Mouse (Mus musculus) hindbrain, embryonic 14.5 days (tissue): ENCODE data around the gene Lpp. TPM values are rescaled to one million over a fixed set of nuclear protein-coding genes. Genes with fewer than 3 reads are reported as not detected.

Source experiments
- ATAC-seq: fragments of 200-750 bp; cut with Nextera tagmentation; 2 replicates; pipeline ENCODE4 v1.8.0; 2017; ENCODE audit warnings: moderate number of reproducible peaks, mild to moderate bottlenecking, moderate TSS enrichment, moderate library complexity; ENCODE audit not compliant: low FRiP score
- DNase-seq: peaks from one replicate; pipeline ENCODE4 v3.0.0-alpha.2; 2015; ENCODE audit warnings: low spot score
- H3K27ac ChIP-seq: fragments of 300-500 bp; sonication (generic); 2 replicates; pipeline ENCODE4 v1.5.1; 2014; ENCODE audit warnings: mild to moderate bottlenecking, moderate library complexity
- H3K27me3 ChIP-seq: fragments of 300-500 bp; sonication (generic); 2 replicates; pipeline ENCODE4 v1.6.1; 2014; ENCODE audit warnings: mild to moderate bottlenecking, low read length, mixed read lengths; ENCODE audit not compliant: control insufficient read depth, insufficient read depth
- H3K36me3 ChIP-seq: fragments of 300-500 bp; sonication (generic); replicated peaks from 2 replicates; pipeline ENCODE4 v1.6.1; 2014; ENCODE audit not compliant: control insufficient read depth, insufficient read depth
- H3K4me1 ChIP-seq: fragments of 300-500 bp; sonication (generic); replicated peaks from 2 replicates; pipeline ENCODE4 v1.6.1; 2014; ENCODE audit warnings: antibody characterized with exemption, low read length, mixed read lengths; ENCODE audit not compliant: control insufficient read depth, insufficient read depth
- H3K4me2 ChIP-seq: fragments of 300-500 bp; sonication (generic); replicated peaks from 2 replicates; pipeline ENCODE4 v1.6.1; 2014; ENCODE audit warnings: mild to moderate bottlenecking, moderate library complexity
- H3K4me3 ChIP-seq: fragments of 300-500 bp; sonication (generic); replicated peaks from 2 replicates; pipeline ENCODE4 v1.5.1; 2014; ENCODE audit warnings: mild to moderate bottlenecking, low read length
- H3K9ac ChIP-seq: fragments of 300-500 bp; sonication (generic); 2 replicates; pipeline ENCODE4 v1.6.1; 2014
- H3K9me3 ChIP-seq: fragments of 300-500 bp; sonication (generic); 2 replicates; pipeline ENCODE4 v1.6.1; 2016; ENCODE audit warnings: low read length; ENCODE audit not compliant: control insufficient read depth
- WGBS: fragments of 180-500 bp; shearing (Covaris S2); extraction: QIAGEN DNeasy Blood & Tissue Kit; methylation state at CpG from one replicate; pipeline ENCODE4 v1.1.7; 2014; 5-methylcytosine and 5-hydroxymethylcytosine counted together
- polyA plus RNA-seq: library from polyadenylated mRNA; unstranded; fragments of >200 nt; fragmentation: Nextera tagmentation; extraction: Ambion mirVana; gene quantifications from 2 replicates; pipeline ENCODE4 v1.2.1, GENCODE M21; 2014

The Lpp gene
- polyA plus RNA-seq, 1 experiment from 2014 or later = 13.0 TPM

DNA sequence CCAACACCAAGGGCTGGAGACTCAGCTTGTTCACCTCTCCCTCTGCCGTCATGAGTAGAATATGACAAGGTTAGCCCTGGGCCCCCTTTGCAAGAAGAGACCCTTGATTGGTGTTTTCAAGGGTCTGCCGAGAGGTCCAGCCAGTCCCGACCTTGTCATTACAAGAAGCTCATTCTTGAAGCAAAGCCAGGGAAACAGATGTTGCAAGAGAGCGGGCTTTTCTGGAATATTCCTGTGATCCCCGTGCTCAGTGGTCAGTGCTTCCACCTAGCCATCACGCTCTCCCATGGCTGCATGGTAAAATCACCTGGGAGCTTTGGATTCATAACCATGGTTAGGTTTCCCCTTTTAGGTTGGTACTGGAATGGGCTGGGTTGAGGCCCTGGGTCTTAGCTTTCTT is 89.3 kb downstream of the Lpp start:
- Histone ChIP-seq H3K4me1 (peaks cover 1% of the 10 kb centered on the region; the same call in 1 of the 2 replicates), H3K4me2 (no peak overlapping the region), H3K36me3 (no peaks in the 10 kb centered on the region), H3K27me3 (no peaks in the 10 kb centered on the region), H3K27ac (no peak overlapping the region), H3K9ac (no peak overlapping the region), H3K9me3 (0 out of 2 replicates have a peak, but pooled peaks cover 3% of the 10 kb centered on the region), H3K4me3 (no peak overlapping the region)
- 86% methylated on average over 6 of the region's 6 CpGs for WGBS
- ATAC-seq (no peak), DNase-seq (no peak)

- 86% methylated on average over 13 of the region's 13 CpGs for WGBS
- DNase-seq = no peak
- Histone ChIP-seq H3K36me3 (no peaks in the 10 kb centered on the region), H3K9me3 (0 out of 2 replicates have a peak, but pooled peaks cover 3% of the 10 kb centered on the region), H3K9ac (no peak overlapping the region), H3K4me1 (peaks cover 5% of the 10 kb centered on the region; the same call in 1 of the 2 replicates), H3K4me3 (no peak overlapping the region), H3K27ac (no peak overlapping the region), H3K27me3 (no peaks in the 10 kb centered on the region), H3K4me2 (no peak overlapping the region)
- no peak for ATAC-seq
Measured at GRCm38 (mm10) chr16:24483527-24484101, 90.3 kb downstream of the Lpp start.

DNA sequence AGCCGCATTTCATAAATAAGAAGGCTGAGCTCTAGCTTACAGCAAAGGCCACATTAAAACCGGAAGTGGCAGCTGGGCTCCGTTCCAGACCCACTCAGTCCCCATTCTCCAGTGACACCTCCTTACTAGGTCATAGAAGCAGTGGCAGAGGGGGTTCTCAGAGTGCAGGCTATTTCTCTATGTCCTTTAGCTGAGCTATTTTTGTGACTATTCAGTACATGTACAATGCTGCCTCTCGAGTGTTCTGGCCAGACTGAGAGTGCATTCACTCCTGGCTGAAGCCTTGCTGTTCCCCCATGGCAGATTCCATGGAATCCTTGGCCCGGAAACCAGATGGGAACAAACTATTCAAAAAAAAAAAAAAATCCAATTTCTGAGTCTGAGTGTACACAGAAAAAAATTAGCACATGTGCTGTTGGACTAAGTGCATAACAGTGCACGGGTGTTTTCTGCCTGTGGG is 94.5 kb downstream of the Lpp start:
- H3K27ac ChIP-seq = no peak overlapping the region
- peaks cover 18% of the 10 kb centered on the region for H3K4me1 ChIP-seq
- 0 out of 2 replicates have a peak, but pooled peaks cover 3% of the 10 kb centered on the region for H3K9me3 ChIP-seq
- H3K4me3 ChIP-seq = no peak overlapping the region
- ATAC-seq (peak; percentile 29; the same call in 1 of the 2 replicates), DNase-seq (no peak)
- no peak overlapping the region for H3K4me2 ChIP-seq
- no peaks in the 10 kb centered on the region for H3K27me3 ChIP-seq
- no peak overlapping the region for H3K9ac ChIP-seq
- H3K36me3 ChIP-seq = no peaks in the 10 kb centered on the region
- WGBS = 53% methylated on average over 6 of the region's 6 CpGs

- Histone ChIP-seq H3K36me3 (no peaks in the 10 kb centered on the region), H3K4me1 (peaks cover 18% of the 10 kb centered on the region), H3K4me2 (no peak overlapping the region), H3K27me3 (no peaks in the 10 kb centered on the region), H3K9ac (no peak overlapping the region), H3K27ac (no peak overlapping the region), H3K9me3 (0 out of 2 replicates have a peak, but pooled peaks cover 3% of the 10 kb centered on the region), H3K4me3 (no peak overlapping the region)
- DNase-seq = no peak
- ATAC-seq = no peak
- 90% methylated on average over 8 of the region's 8 CpGs for WGBS
Measured at GRCm38 (mm10) chr16:24489516-24490285, 96.4 kb downstream of the Lpp start.

DNA sequence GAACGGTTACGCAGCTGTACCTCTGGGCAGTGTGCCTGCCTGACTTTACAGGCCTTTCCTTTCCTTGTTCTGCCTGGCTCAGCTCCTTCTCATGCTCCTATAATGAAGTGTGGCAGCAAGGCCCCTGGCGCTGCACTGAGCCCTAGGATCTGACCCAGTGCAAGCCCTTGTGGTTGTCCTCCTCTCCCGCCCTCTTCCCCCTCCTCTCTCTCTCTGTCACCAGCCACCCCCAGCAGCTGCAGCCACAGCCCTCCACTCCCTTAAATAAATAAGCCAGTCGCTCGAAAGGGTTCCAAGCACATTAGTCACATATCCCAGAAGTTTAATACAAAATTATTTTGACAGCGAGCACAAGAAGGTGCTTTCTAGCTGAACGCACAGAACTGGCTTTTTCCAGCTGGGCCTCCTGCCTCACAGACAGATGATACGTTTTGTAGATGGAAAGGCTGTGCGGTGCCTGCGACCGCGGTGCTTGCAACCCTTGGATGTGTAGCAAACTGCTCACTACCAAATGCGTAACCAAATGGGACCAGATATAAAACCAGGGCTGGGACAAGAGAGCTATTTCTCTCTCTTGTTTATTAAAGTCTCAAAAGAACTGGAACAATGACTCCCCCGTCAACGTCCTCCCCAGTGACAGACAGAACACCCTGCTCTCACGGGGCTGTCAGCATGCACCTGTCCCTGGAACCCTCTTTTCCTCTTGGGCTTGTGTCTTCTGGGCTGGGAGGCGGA is 97.6 kb downstream of the Lpp start:
- Histone ChIP-seq H3K9ac (no peak overlapping the region), H3K27me3 (no peaks in the 10 kb centered on the region), H3K27ac (no peak overlapping the region), H3K9me3 (no peaks in the 10 kb centered on the region), H3K36me3 (no peaks in the 10 kb centered on the region), H3K4me3 (no peak overlapping the region), H3K4me1 (peaks cover 22% of the 10 kb centered on the region), H3K4me2 (no peak overlapping the region)
- ATAC-seq = peak; percentile 72
- 36% methylated on average over 18 of the region's 18 CpGs for WGBS
- DNase-seq = no peak

DNA sequence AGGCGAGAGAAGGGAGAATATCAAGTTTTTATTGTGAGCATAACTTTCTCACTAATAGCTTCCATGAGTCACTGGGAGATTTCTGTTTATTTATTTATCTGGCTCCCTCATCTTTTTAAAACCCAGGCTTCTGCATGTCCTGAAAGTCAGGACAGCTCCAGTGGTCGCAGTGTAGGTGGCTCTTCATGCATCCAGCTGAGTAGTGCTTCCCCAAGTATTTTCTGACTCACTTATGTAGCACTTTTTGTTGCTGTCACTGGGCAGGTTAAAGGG is 98.1 kb downstream of the Lpp start:
- Histone ChIP-seq H3K4me1 (peaks cover 22% of the 10 kb centered on the region), H3K4me2 (no peak overlapping the region), H3K27ac (no peak overlapping the region), H3K9me3 (no peaks in the 10 kb centered on the region), H3K36me3 (no peaks in the 10 kb centered on the region), H3K27me3 (no peaks in the 10 kb centered on the region), H3K4me3 (no peak overlapping the region), H3K9ac (no peak overlapping the region)
- no peak for DNase-seq
- WGBS = 85% methylated on average over 2 of the region's 2 CpGs
- no peak for ATAC-seq

DNA sequence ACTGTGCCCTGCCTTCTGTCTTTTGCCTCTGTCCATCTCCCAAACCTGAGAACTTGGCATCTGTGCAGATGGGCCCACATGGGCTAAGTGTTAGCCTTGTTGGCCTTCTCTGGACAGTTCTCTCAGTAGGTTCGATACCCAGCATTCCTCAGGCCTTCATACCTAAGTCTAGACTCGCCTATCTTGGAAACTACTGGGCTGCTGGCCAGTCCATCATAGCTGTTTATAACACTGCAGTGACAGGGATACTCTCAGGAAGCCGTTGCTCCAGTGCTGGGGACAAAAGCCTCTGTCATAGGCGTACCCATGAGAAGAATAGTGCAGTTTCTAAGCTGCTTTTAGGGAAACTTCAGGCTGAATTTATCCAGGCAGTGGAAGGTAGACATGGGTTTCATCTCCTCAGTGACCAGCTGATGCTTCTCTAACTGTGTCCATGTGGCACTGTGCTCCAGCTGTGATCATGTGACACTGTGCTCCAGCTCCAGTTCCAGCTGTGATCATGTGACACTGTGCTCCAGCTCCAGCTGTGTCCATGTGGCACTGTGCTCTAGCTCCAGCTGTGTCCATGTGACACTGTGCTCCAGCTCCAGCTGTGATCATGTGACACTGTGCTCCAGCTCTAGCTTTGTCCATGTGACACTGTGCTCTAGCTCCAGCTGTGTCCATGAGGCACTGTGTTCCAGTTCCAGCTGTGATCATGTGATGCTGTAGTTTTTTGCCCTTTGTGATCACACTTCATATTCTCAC is 99.1 kb downstream of the Lpp start:
- no peak overlapping the region for H3K4me3 ChIP-seq
- WGBS = 62% methylated on average over 4 of the region's 4 CpGs
- H3K9ac ChIP-seq = no peak overlapping the region
- ATAC-seq (no peak), DNase-seq (no peak)
- no peak overlapping the region for H3K4me2 ChIP-seq
- H3K27me3 ChIP-seq = no peaks in the 10 kb centered on the region
- no peak overlapping the region for H3K27ac ChIP-seq
- H3K4me1 ChIP-seq = peaks cover 22% of the 10 kb centered on the region
- H3K36me3 ChIP-seq = no peaks in the 10 kb centered on the region
- no peaks in the 10 kb centered on the region for H3K9me3 ChIP-seq

- no peaks in the 10 kb centered on the region for H3K9me3 ChIP-seq
- H3K4me3 ChIP-seq = no peak overlapping the region
- no peaks in the 10 kb centered on the region for H3K36me3 ChIP-seq
- DNase-seq (no peak), ATAC-seq (no peak)
- H3K27ac ChIP-seq = no peak overlapping the region
- peaks cover 17% of the 10 kb centered on the region for H3K4me1 ChIP-seq
- WGBS = 59% methylated on average over 6 of the region's 6 CpGs
- no peaks in the 10 kb centered on the region for H3K27me3 ChIP-seq
- no peak overlapping the region for H3K4me2 ChIP-seq
- no peak overlapping the region for H3K9ac ChIP-seq
Measured at GRCm38 (mm10) chr16:24494531-24494930, 101.2 kb downstream of the Lpp start.

- peaks cover 16% of the 10 kb centered on the region for H3K4me1 ChIP-seq
- no peak overlapping the region for H3K27ac ChIP-seq
Measured at GRCm38 (mm10) chr16:24495461-24495860, 102.2 kb downstream of the Lpp start.

More at GRCm38 (mm10) chr16:24495461-24495860, 102.2 kb downstream of the Lpp start:
- no peak overlapping the region for H3K9ac ChIP-seq
- no peak for ATAC-seq
- 76% methylated on average over 4 of the region's 4 CpGs for WGBS
- no peaks in the 10 kb centered on the region for H3K36me3 ChIP-seq
- H3K27me3 ChIP-seq = no peaks in the 10 kb centered on the region
- H3K4me3 ChIP-seq = no peak overlapping the region
- H3K9me3 ChIP-seq = no peaks in the 10 kb centered on the region
- no peak overlapping the region for H3K4me2 ChIP-seq
- DNase-seq = no peak
